Mouse (Mus musculus) forebrain, embryonic 12.5 days (tissue): Measurements from ENCODE around the gene Pard6a. TPM values are rescaled to one million over a fixed set of nuclear protein-coding genes. Genes with fewer than 3 reads are reported as not detected.

Experiments used
- ATAC-seq: fragments of 200-750 bp; cut with Nextera tagmentation; 2 replicates; pipeline ENCODE4 v1.8.0; 2017; ENCODE audit warnings: moderate TSS enrichment; ENCODE audit not compliant: low FRiP score
- H3K27ac ChIP-seq: fragments of 300-500 bp; sonication (generic); 2 replicates; pipeline ENCODE4 v1.5.1; 2016; ENCODE audit warnings: mild to moderate bottlenecking
- H3K27me3 ChIP-seq: fragments of 300-500 bp; sonication (generic); 2 replicates; pipeline ENCODE4 v1.6.1; 2016; ENCODE audit warnings: mild to moderate bottlenecking
- H3K36me3 ChIP-seq: fragments of 300-500 bp; sonication (generic); replicated peaks from 2 replicates; pipeline ENCODE4 v1.6.1; 2016; ENCODE audit warnings: mild to moderate bottlenecking
- H3K4me1 ChIP-seq: fragments of 300-500 bp; sonication (generic); 2 replicates; pipeline ENCODE4 v1.6.1; 2016
- H3K4me2 ChIP-seq: fragments of 300-500 bp; sonication (generic); 2 replicates; pipeline ENCODE4 v1.6.1; 2016; ENCODE audit warnings: mild to moderate bottlenecking, moderate library complexity
- H3K4me3 ChIP-seq: fragments of 300-500 bp; sonication (generic); replicated peaks from 2 replicates; pipeline ENCODE4 v1.5.1; 2016; ENCODE audit warnings: mild to moderate bottlenecking
- H3K9ac ChIP-seq: fragments of 300-500 bp; sonication (generic); 2 replicates; pipeline ENCODE4 v1.6.1; 2016; ENCODE audit warnings: mild to moderate bottlenecking
- H3K9me3 ChIP-seq: fragments of 300-500 bp; sonication (generic); 2 replicates; pipeline ENCODE4 v1.6.1; 2016
- WGBS: fragments of 180-500 bp; shearing (Covaris S2); methylation state at CpG from one replicate; pipeline ENCODE4 v1.1.7; 2016; 5-methylcytosine and 5-hydroxymethylcytosine counted together
- polyA plus RNA-seq: library from polyadenylated mRNA; unstranded; fragments of >200 nt; fragmentation: Nextera tagmentation; extraction: Ambion mirVana; gene quantifications from 2 replicates; pipeline ENCODE4 v1.2.1, GENCODE M21; 2016

The Pard6a gene
- polyA plus RNA-seq, 1 experiment from 2014 or later: 28.9 TPM

DNA sequence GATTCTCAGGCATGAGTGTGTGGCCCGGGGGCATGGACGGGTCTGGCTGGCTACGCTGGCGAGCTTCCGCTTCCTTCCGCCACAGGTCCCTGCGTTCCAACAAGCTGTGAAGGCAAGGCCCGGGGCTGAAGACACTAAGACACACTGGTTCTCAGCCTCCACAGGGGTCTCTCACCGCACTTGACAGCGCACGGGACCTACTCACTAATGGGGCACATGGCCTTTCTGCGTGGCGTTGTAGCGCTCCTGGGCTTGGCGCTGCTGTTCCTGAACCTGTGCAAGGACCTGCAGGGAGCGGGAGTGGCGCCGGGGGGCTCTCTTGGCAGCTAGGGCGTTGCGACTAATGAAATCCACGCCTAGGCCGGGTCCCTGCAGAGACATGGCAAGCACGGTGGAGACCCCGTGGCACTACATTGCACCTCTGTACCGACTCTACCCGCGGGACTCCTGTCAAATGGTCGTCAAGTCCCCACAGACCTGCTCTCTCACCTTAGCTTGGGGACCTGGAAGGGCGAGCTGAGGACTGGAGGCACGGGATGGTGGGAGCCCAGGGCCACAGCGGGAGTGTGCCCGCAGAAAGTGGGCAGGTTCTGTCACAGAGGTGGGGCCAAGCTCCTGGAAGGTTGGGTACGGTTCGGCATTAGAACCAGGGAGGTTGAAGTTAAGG is 3.3 kb downstream of the Pard6a start:
- peaks cover 22% of the 10 kb centered on the region for H3K36me3 ChIP-seq
- 93% methylated on average over 34 of the region's 34 CpGs for WGBS
- no peak overlapping the region for H3K9ac ChIP-seq
- peaks cover 45% of the 10 kb centered on the region for H3K4me1 ChIP-seq
- no peaks in the 10 kb centered on the region for H3K9me3 ChIP-seq
- no peak for ATAC-seq
- no peak overlapping the region for H3K4me2 ChIP-seq
- H3K27ac ChIP-seq: no peak overlapping the region
- H3K4me3 ChIP-seq: no peak overlapping the region
- H3K27me3 ChIP-seq: no peaks in the 10 kb centered on the region

DNA sequence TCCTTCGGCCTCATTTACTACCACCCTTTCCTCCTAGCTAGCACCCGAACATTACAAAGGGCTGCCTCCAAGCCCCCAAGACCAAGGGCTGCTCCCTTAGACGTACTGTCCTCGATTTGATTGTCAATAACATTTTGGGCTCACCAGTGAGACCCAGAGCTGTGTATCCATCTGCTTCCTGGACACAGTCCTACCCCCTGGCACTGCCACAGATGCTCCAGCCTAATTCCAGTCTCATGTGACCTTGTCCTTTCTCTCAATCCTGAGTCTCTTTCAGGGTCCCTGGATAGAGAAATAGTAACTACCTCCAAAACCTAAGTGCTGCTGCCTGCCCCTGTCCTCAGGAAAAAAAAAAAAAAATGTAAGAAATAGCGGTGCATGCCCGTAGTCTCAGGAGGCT is 4.0 kb downstream of the Pard6a start:
- Histone ChIP-seq H3K4me2 (no peak overlapping the region), H3K36me3 (peaks cover 22% of the 10 kb centered on the region), H3K27me3 (no peaks in the 10 kb centered on the region), H3K4me3 (no peak overlapping the region), H3K27ac (no peak overlapping the region), H3K4me1 (peaks cover 39% of the 10 kb centered on the region), H3K9me3 (no peaks in the 10 kb centered on the region), H3K9ac (no peak overlapping the region)
- WGBS: 90% methylated on average over 6 of the region's 6 CpGs
- no peak for ATAC-seq

DNA sequence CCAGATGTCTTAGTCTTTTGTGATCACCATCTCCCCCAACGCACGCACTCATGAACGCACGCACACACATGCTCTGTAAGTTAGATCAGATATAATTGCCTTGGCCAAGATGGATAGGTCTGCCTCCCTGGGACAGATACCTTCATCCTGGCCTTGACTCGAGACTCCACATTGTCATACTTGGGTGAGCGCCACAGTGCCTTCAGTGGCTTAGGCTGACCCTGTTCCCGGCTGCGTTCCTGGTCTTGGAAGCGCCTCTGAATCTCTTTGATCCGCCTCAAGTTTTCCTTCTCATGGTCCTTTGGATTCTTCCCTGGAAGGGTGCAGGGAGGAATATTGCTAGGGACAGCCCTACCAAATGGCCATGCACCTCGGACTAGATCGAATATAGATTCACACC is 5.5 kb downstream of the Pard6a start:
- no peaks in the 10 kb centered on the region for H3K9me3 ChIP-seq
- H3K4me2 ChIP-seq: peak overlapping the region; percentile 82
- 80% methylated on average over 12 of the region's 12 CpGs for WGBS
- H3K27ac ChIP-seq: no peak overlapping the region
- no peaks in the 10 kb centered on the region for H3K27me3 ChIP-seq
- H3K36me3 ChIP-seq: peaks cover 22% of the 10 kb centered on the region
- H3K4me3 ChIP-seq: peak overlapping the region; percentile 68
- H3K4me1 ChIP-seq: peaks cover 32% of the 10 kb centered on the region
- ATAC-seq: no peak
- peak overlapping the region; percentile 80; the same call in 1 of the 2 replicates for H3K9ac ChIP-seq

DNA sequence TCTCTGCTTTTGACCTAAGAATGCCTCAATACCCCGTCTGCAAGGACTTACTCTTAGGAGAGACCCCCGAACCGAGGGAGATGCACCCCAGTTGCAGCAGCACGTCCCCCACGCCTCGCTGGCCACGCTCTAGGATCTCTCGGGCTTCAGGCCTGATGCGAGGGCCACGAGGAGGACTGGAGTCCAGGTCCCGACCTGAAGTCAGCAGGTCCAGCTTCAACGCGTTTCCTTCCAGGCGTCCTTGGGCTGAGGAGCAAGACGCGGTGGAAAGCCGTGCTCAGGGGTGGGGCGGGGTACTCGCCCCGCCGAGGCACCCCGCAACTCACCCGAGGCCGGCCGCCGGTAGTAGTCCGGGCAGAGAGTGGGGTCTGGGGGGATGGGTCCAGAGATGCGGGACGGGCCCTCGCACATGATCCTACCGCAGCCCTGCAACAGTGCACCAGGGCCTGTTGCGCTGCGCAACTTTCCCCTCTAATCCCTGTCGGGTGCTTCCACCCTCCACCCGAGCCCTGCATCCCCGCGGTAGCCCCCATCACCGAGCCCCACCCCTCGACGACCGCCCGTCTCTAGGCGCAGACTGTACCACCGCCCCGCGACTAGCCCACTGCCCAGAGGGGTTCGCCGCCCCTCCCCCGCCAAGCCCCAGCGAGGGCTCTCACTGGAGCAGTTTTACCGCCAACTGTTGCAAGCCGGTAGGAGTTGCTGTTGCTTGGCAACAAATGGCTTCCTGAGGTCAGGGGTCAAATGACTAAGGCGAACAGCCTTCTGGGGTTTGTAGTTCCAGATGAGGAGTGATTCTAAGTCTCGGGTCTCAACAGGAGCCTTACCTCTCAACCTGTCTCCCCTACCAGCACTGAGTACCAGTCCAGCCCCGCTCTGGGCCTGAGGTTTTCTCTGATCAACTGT is 6.8 kb downstream of the Pard6a start, which contains the start of the genes 4933405L10Rik and Enkd1:
4933405L10Rik (plus strand) TSS at position 158 of the 906 bp plus-strand sequence.
Enkd1 (minus strand) TSS at position 713 of the 906 bp plus-strand sequence.
- Histone ChIP-seq H3K36me3 (peaks cover 18% of the 10 kb centered on the region), H3K9me3 (no peaks in the 10 kb centered on the region), H3K27me3 (no peaks in the 10 kb centered on the region), H3K4me2 (peak within 1 kb of the TSS; percentile 82), H3K9ac (peak within 1 kb of the TSS; percentile 80), H3K27ac (peak within 1 kb of the TSS; percentile 38; the same call in 1 of the 2 replicates), H3K4me3 (peak within 1 kb of the TSS; percentile 68), H3K4me1 (peaks cover 22% of the 10 kb centered on the region)
- WGBS: under 1% methylated on average over 55 of the region's 55 CpGs
- ATAC-seq: peak; percentile 90

DNA sequence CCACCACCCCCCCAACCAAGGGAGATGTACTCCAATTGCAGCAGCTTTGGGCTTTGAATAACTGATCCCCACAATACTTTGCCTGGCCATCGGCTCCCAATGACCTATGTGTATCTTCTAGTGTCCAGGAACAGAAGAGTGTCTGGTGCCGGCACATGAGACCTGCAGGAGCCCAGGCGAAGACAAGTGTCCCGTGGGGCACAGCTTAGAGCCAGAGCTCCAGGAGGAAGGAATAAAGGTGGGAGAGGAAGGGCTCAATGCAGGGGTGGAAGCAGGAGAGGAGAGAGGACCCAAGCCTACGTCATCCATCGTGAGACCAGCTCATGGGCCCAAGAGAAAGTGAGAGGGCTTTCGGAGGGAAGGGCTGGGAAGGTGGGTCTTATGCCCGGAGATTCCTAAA is 7.7 kb downstream of the Pard6a start:
- H3K4me2 ChIP-seq: no peak overlapping the region
- peaks cover 9% of the 10 kb centered on the region for H3K36me3 ChIP-seq
- no peaks in the 10 kb centered on the region for H3K27me3 ChIP-seq
- ATAC-seq: no peak
- no peak overlapping the region for H3K9ac ChIP-seq
- peak overlapping the region; percentile 68; the same call in 1 of the 2 replicates for H3K4me3 ChIP-seq
- H3K4me1 ChIP-seq: peaks cover 22% of the 10 kb centered on the region
- H3K9me3 ChIP-seq: no peaks in the 10 kb centered on the region
- 96% methylated on average over 8 of the region's 8 CpGs for WGBS
- H3K27ac ChIP-seq: no peak overlapping the region

DNA sequence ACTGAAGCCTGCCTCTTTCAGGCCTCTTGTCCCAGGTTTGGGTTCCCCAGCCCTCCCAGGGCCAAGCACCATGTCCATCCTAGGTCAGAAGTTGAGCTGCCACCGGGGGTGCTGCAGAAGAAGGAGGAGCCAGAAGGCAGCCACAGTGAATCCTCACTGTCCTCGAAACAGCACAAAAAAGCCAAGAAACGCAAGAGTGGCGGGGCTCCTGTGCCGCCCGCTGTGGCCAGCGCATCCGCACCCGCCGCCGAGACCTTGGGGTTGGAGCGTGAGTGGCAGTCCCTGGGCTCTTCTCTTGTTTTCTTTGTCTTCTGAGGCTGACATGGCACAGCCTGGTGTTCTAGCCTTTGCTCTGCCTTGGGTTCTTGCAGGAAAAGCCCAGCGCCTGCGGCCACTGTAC is 8.4 kb downstream of the Pard6a start:
- ATAC-seq: no peak
- H3K9me3 ChIP-seq: no peaks in the 10 kb centered on the region
- no peak overlapping the region for H3K4me2 ChIP-seq
- no peak overlapping the region for H3K9ac ChIP-seq
- H3K27me3 ChIP-seq: no peaks in the 10 kb centered on the region
- WGBS: 76% methylated on average over 14 of the region's 14 CpGs
- H3K4me3 ChIP-seq: no peak overlapping the region
- no peak overlapping the region for H3K27ac ChIP-seq
- H3K36me3 ChIP-seq: peaks cover 3% of the 10 kb centered on the region
- H3K4me1 ChIP-seq: peaks cover 22% of the 10 kb centered on the region

DNA sequence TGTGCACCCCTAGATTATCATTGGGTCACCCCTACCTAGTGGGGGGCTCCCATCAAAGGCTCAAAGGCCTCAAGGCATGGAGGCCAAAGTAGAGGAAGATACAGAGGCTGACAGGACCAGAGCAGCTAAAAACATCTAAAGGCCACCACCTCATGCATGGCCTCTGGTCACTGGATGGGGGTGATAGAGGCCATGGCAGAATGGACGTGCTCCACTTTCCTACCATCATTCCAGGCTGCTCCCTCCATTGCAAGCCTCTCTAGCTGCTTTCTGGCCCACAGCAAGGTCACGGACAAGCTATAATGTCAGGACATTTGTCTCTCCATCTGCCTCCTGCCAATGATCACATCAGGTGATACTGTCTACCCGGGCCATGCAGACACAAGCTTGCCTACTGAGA is 11.3 kb downstream of the Pard6a start:
- no peaks in the 10 kb centered on the region for H3K27me3 ChIP-seq
- no peak overlapping the region for H3K4me3 ChIP-seq
- H3K36me3 ChIP-seq: peaks cover 19% of the 10 kb centered on the region
- no peak overlapping the region for H3K9ac ChIP-seq
- H3K9me3 ChIP-seq: no peaks in the 10 kb centered on the region
- 88% methylated on average over 3 of the region's 3 CpGs for WGBS
- H3K4me2 ChIP-seq: no peak overlapping the region
- no peak overlapping the region for H3K27ac ChIP-seq
- ATAC-seq: no peak
- H3K4me1 ChIP-seq: peaks cover 9% of the 10 kb centered on the region

DNA sequence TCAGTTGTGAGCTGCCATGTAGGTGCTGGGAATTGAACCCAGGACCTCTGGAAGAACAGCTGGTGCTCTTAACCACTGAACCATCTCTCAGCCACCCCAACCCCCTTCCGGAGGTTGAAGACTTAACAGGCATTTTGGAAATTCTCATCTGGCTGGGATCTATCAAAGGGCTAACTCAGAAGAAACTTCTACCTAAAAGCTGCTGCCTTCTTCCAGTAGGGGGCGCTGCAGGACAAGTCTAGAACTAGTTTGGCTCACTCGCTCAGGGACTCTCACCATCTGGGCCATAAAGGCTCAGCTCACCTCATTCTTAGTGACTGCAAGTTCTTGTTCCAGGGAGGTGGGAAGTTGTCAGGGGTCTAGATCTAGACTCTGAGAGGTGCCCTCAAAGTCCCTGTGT is 13.2 kb downstream of the Pard6a start:
- no peaks in the 10 kb centered on the region for H3K9me3 ChIP-seq
- H3K4me2 ChIP-seq: no peak overlapping the region
- ATAC-seq: peak; percentile 49
- H3K36me3 ChIP-seq: peaks cover 21% of the 10 kb centered on the region
- no peak overlapping the region for H3K4me3 ChIP-seq
- H3K9ac ChIP-seq: no peak overlapping the region
- no peaks in the 10 kb centered on the region for H3K27me3 ChIP-seq
- 2% methylated on average over 3 of the region's 3 CpGs for WGBS
- H3K27ac ChIP-seq: no peak overlapping the region
- no peaks in the 10 kb centered on the region for H3K4me1 ChIP-seq

DNA sequence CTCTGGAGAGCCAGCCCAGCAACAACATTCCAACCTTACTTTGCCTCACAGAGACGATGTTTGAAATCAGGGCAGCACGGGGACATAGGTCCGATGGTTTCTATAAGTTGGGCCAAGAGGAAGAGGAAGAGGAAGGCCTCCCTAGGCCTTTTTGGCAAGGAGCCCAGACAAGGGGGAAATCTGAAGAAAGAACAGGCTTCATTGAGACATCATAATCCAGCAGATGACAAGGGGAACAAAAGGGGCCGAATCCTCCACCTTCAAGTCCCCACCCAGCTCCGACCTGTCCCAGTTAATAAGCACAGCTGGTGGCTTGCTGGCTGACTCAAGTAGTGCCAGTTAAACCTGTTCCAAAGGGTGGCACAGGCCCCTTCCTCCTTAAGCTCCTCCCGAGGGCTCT is 14.1 kb downstream of the Pard6a start:
- H3K9ac ChIP-seq: no peak overlapping the region
- no peaks in the 10 kb centered on the region for H3K4me1 ChIP-seq
- ATAC-seq: no peak
- peaks cover 21% of the 10 kb centered on the region for H3K36me3 ChIP-seq
- no peak overlapping the region for H3K4me2 ChIP-seq
- no peak overlapping the region for H3K4me3 ChIP-seq
- 86% methylated on average over 6 of the region's 6 CpGs for WGBS
- H3K9me3 ChIP-seq: no peaks in the 10 kb centered on the region
- no peak overlapping the region; the same call in 1 of the 2 replicates for H3K27ac ChIP-seq
- no peaks in the 10 kb centered on the region for H3K27me3 ChIP-seq

DNA sequence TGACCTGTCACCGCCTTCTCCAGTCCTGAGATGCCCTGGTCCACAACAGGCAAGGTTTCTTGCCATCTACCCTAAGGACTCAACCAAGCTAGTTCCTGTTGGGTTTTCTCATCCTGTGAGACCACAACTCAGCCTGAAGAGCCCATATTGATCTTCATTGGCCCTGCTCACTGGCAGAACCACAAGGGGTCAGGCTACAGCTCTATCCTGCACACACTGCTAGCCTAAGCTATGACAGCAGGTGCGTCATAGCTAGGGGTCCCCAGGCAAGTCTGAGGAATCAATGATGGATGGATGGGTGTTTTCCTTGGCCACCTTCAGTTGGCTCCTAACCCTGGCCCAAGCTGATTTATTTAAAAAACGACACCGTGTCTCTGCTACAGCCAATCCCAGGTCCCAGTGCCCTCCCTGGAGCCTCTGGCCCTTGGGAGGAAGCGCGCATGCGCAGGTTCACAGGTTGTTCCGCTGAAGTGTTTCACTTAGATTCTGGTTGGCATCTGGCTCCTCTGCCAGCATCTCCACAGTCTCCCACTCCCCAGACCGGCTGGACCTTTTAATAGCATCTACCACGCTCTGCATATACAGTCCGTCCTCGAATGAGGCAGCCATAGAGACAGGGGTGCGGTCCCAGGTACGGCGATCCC is 15.5 kb downstream of the Pard6a start:
- no peak for ATAC-seq
- H3K4me2 ChIP-seq: no peak overlapping the region
- no peak overlapping the region for H3K4me3 ChIP-seq
- no peaks in the 10 kb centered on the region for H3K27me3 ChIP-seq
- no peak overlapping the region for H3K27ac ChIP-seq
- H3K9me3 ChIP-seq: no peaks in the 10 kb centered on the region
- H3K9ac ChIP-seq: no peak overlapping the region
- H3K4me1 ChIP-seq: no peaks in the 10 kb centered on the region
- H3K36me3 ChIP-seq: peaks cover 29% of the 10 kb centered on the region
- WGBS: 95% methylated on average over 15 of the region's 15 CpGs

DNA sequence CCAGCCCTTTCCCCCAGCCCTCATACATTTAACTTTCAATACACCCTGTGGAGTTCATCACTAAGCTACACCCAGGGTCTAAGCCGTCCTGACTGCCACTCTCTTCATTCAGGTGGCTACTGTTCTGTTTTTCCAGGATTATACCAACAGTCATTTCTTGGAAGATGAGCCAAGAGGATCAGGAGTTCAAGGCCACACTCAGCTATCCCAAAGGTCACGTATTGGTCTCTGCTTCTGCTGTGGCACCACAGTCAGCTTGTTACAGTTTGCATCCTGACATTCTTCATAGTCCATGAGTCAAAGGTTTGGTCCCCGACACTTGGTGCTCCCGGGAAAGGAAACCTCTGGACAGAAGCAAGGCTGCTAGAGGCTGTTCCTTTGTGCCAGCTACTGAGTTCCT is 18.7 kb downstream of the Pard6a start:
- Histone ChIP-seq H3K4me3 (no peak overlapping the region), H3K4me1 (no peaks in the 10 kb centered on the region), H3K9ac (no peak overlapping the region), H3K36me3 (peaks cover 41% of the 10 kb centered on the region), H3K27ac (no peak overlapping the region), H3K9me3 (no peaks in the 10 kb centered on the region), H3K4me2 (no peak overlapping the region), H3K27me3 (no peaks in the 10 kb centered on the region)
- WGBS: 87% methylated on average over 4 of the region's 4 CpGs
- no peak for ATAC-seq

DNA sequence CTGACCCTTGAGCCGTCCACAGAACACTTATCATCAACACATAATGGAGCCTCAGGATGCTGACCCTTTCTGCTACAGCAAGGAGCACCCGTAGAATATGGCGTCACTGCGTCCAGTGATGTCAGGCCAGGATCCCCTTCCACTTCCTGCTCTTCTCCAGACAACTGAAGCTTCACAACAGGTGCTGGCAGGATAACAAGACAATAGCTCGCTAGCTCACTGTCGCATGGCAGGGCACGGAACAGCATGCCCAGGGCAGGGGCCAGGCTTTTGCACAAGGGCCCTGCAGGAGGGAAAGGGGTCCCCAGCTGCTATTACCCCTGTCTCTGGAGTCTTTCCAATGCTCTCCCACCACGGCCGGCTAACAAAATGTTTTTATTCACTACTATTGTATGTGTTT is 21.9 kb downstream of the Pard6a start:
- Histone ChIP-seq H3K27ac (no peak overlapping the region), H3K36me3 (peaks cover 38% of the 10 kb centered on the region), H3K4me2 (no peak overlapping the region), H3K27me3 (no peaks in the 10 kb centered on the region), H3K9ac (no peak overlapping the region), H3K4me1 (no peaks in the 10 kb centered on the region), H3K4me3 (no peak overlapping the region), H3K9me3 (no peaks in the 10 kb centered on the region)
- ATAC-seq: no peak
- 94% methylated on average over 9 of the region's 9 CpGs for WGBS
